ENCODE assay signal across 13 mouse cellular contexts in the genomic region with DNA sequence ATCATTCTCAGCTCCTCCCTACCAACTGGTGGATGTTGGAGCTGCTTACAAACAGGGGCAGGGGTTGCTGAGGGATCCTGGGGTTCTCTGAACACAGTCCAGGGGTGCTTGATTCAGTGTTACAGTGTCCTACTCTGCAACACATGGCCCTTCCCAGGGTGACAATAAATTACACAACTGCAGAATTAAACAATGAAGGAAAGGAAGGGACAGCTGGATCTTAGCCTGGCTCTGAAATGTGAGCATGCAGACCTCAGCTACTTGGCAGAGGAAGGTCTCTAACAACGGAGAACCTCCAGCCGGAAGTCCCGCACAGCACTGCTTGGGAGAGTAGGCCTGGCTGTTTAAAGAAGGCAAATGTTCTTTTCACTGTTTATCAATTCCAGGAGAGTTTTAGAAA. TPM values are rescaled to one million over a fixed set of nuclear protein-coding genes. Genes with fewer than 3 reads are reported as not detected.
DNase-seq lines count a peak whose midpoint lies in the region; ATAC-seq and TF ChIP-seq lines count a peak whose summit lies in the region.
"Had no signal": no experiment of that assay in that cellular context is flagged by ENCODE, and none has a peak within 500 bp of the region (broad histone marks: within the 10 kb centered on the region; RNA-seq: fewer than 3 reads in every experiment).

No protein-coding gene starts in this region.

- TF ChIP-seq CTCF in hindbrain, postnatal 0 days (IDR thresholded peaks at IDR 0.05; ENCODE audit: low read depth): no peak
- no peak for TF ChIP-seq CTCF in intestine, postnatal 0 days (IDR thresholded peaks at IDR 0.05; ENCODE audit: low read depth)

- H3K4me3 ChIP-seq in embryonic facial prominence, embryonic 14.5 days (ENCODE audit: low read depth, low read length): no peak overlapping the region
- H3K4me3 ChIP-seq in embryonic facial prominence, embryonic 10.5 days: no peak overlapping the region
- no peak overlapping the region for H3K4me3 ChIP-seq in hindbrain, postnatal 0 days (ENCODE audit: low read length)
- H3K4me3 ChIP-seq in hindbrain, embryonic 13.5 days: no peak overlapping the region
- H3K4me3 ChIP-seq in intestine, postnatal 0 days (ENCODE audit: low read depth, low read length): no peak overlapping the region
- no peak overlapping the region for H3K4me3 ChIP-seq in neural tube, embryonic 15.5 days (replicated peaks)
- H3K4me3 ChIP-seq: limb, embryonic 12.5 days; megakaryocyte, embryonic 14.5 days had no signal

- no peaks in the 10 kb centered on the region for H3K36me3 ChIP-seq in embryonic facial prominence, embryonic 14.5 days (ENCODE audit: control insufficient read depth, insufficient read depth, low read length)
- H3K36me3 ChIP-seq in embryonic facial prominence, embryonic 10.5 days (replicated peaks): no peaks in the 10 kb centered on the region
- no peaks in the 10 kb centered on the region for H3K36me3 ChIP-seq in hindbrain, postnatal 0 days (ENCODE audit: insufficient read depth, low read length)
- peaks cover 17% of the 10 kb centered on the region; the same call in 1 of the 2 replicates for H3K36me3 ChIP-seq in hindbrain, embryonic 13.5 days
- H3K36me3 ChIP-seq in intestine, postnatal 0 days (ENCODE audit: control insufficient read depth, insufficient read depth): no peaks in the 10 kb centered on the region
- H3K36me3 ChIP-seq in neural tube, embryonic 15.5 days: peaks cover 4% of the 10 kb centered on the region; the same call in 1 of the 2 replicates
- H3K36me3 ChIP-seq: limb, embryonic 12.5 days had no signal

- no peak overlapping the region for H3K9ac ChIP-seq in embryonic facial prominence, embryonic 14.5 days (ENCODE audit: low read depth, low read length)
- no peak overlapping the region for H3K9ac ChIP-seq in hindbrain, postnatal 0 days (replicated peaks; ENCODE audit: low read length)
- H3K9ac ChIP-seq in hindbrain, embryonic 13.5 days: no peak overlapping the region
- no peak overlapping the region for H3K9ac ChIP-seq in intestine, postnatal 0 days (ENCODE audit: low read depth, low read length)
- H3K9ac ChIP-seq in neural tube, embryonic 15.5 days (replicated peaks): no peak overlapping the region
- H3K9ac ChIP-seq: limb, embryonic 12.5 days had no signal

- no peaks in the 10 kb centered on the region for H3K9me3 ChIP-seq in embryonic facial prominence, embryonic 14.5 days (ENCODE audit: control insufficient read depth, low read length)
- no peaks in the 10 kb centered on the region for H3K9me3 ChIP-seq in embryonic facial prominence, embryonic 10.5 days
- no peaks in the 10 kb centered on the region for H3K9me3 ChIP-seq in hindbrain, postnatal 0 days (ENCODE audit: low read length)
- no peaks in the 10 kb centered on the region for H3K9me3 ChIP-seq in hindbrain, embryonic 13.5 days
- no peaks in the 10 kb centered on the region for H3K9me3 ChIP-seq in intestine, postnatal 0 days (ENCODE audit: control insufficient read depth)
- H3K9me3 ChIP-seq in neural tube, embryonic 15.5 days (replicated peaks): no peaks in the 10 kb centered on the region
- H3K9me3 ChIP-seq: limb, embryonic 12.5 days had no signal

- peak; percentile 46 for DNase-seq in embryonic facial prominence, embryonic 14.5 days (ENCODE audit: low spot score)
- no peak for DNase-seq in embryonic facial prominence, embryonic 10.5 days (ENCODE audit: low spot score)
- DNase-seq in hindbrain, postnatal 0 days (ENCODE audit: low spot score): no peak
- DNase-seq in cerebellum, postnatal 36 days: no peak
- DNase-seq: adrenal gland, postnatal 14 days had no signal

- 34% methylated on average over 3 of the region's 3 CpGs for WGBS in embryonic facial prominence, embryonic 14.5 days
- WGBS in embryonic facial prominence, embryonic 10.5 days: 89% methylated on average over 3 of the region's 3 CpGs
- 37% methylated on average over 3 of the region's 3 CpGs for WGBS in hindbrain, postnatal 0 days
- 63% methylated on average over 3 of the region's 3 CpGs for WGBS in hindbrain, embryonic 13.5 days
- 52% methylated on average over 3 of the region's 3 CpGs for WGBS in intestine, postnatal 0 days
- WGBS in neural tube, embryonic 15.5 days: 56% methylated on average over 3 of the region's 3 CpGs

- H3K27ac ChIP-seq in embryonic facial prominence, embryonic 14.5 days (replicated peaks; ENCODE audit: low read depth, low read length): no peak overlapping the region
- no peak overlapping the region for H3K27ac ChIP-seq in embryonic facial prominence, embryonic 10.5 days (replicated peaks)
- peak overlapping the region; percentile 45; the same call in 1 of the 2 replicates for H3K27ac ChIP-seq in hindbrain, postnatal 0 days
- H3K27ac ChIP-seq in hindbrain, embryonic 13.5 days: no peak overlapping the region
- peak overlapping the region; percentile 11; the same call in 1 of the 2 replicates for H3K27ac ChIP-seq in intestine, postnatal 0 days (ENCODE audit: low read depth, low read length)
- peak overlapping the region; percentile 56; the same call in 1 of the 2 replicates for H3K27ac ChIP-seq in neural tube, embryonic 15.5 days (replicated peaks)
- H3K27ac ChIP-seq: limb, embryonic 12.5 days had no signal

- peak; percentile 62; the same call in 1 of the 2 replicates for ATAC-seq in embryonic facial prominence, embryonic 14.5 days (ENCODE audit: low read depth)
- ATAC-seq in hindbrain, postnatal 0 days: no peak
- ATAC-seq in hindbrain, embryonic 13.5 days (ENCODE audit: low FRiP score): no peak
- no peak for ATAC-seq in intestine, postnatal 0 days
- peak; percentile 56 for ATAC-seq in neural tube, embryonic 15.5 days (ENCODE audit: low FRiP score)
- ATAC-seq in megakaryocyte progenitor cell, adult 5-6 weeks (replicated peaks; ENCODE audit: poor library complexity): no peak
- ATAC-seq: inflammation-experienced regulatory T-cells, adult 6 months had no signal

- no peaks in the 10 kb centered on the region for H3K27me3 ChIP-seq in embryonic facial prominence, embryonic 14.5 days (replicated peaks; ENCODE audit: control insufficient read depth, insufficient read depth, low read length)
- H3K27me3 ChIP-seq in embryonic facial prominence, embryonic 10.5 days (replicated peaks; ENCODE audit: low read depth, poor library complexity, severe bottlenecking): peaks cover 26% of the 10 kb centered on the region; the same call in 1 of the 2 replicates
- no peaks in the 10 kb centered on the region for H3K27me3 ChIP-seq in hindbrain, postnatal 0 days (ENCODE audit: insufficient read depth, low read length)
- H3K27me3 ChIP-seq in hindbrain, embryonic 13.5 days: no peaks in the 10 kb centered on the region
- H3K27me3 ChIP-seq in intestine, postnatal 0 days (replicated peaks; ENCODE audit: control insufficient read depth, insufficient read depth, low read length): no peaks in the 10 kb centered on the region
- H3K27me3 ChIP-seq in neural tube, embryonic 15.5 days (replicated peaks): no peaks in the 10 kb centered on the region
- H3K27me3 ChIP-seq: limb, embryonic 12.5 days; megakaryocyte, embryonic 14.5 days had no signal

- no peak overlapping the region for H3K4me2 ChIP-seq in embryonic facial prominence, embryonic 14.5 days (ENCODE audit: low read depth, low read length)
- H3K4me2 ChIP-seq in hindbrain, postnatal 0 days (ENCODE audit: low read depth, low read length): no peak overlapping the region
- H3K4me2 ChIP-seq in hindbrain, embryonic 13.5 days: no peak overlapping the region
- no peak overlapping the region for H3K4me2 ChIP-seq in intestine, postnatal 0 days (replicated peaks; ENCODE audit: low read depth)
- H3K4me2 ChIP-seq in neural tube, embryonic 15.5 days: no peak overlapping the region
- H3K4me2 ChIP-seq: limb, embryonic 12.5 days had no signal

- no peaks in the 10 kb centered on the region; the same call in 1 of the 2 replicates for H3K4me1 ChIP-seq in embryonic facial prominence, embryonic 14.5 days (ENCODE audit: control insufficient read depth, insufficient read depth, low read length)
- peaks cover 10% of the 10 kb centered on the region for H3K4me1 ChIP-seq in embryonic facial prominence, embryonic 10.5 days
- peaks cover 17% of the 10 kb centered on the region for H3K4me1 ChIP-seq in hindbrain, postnatal 0 days (ENCODE audit: insufficient read depth, low read length)
- peaks cover 58% of the 10 kb centered on the region for H3K4me1 ChIP-seq in hindbrain, embryonic 13.5 days (replicated peaks)
- no peaks in the 10 kb centered on the region for H3K4me1 ChIP-seq in intestine, postnatal 0 days (replicated peaks; ENCODE audit: control insufficient read depth, insufficient read depth, low read length)
- H3K4me1 ChIP-seq in neural tube, embryonic 15.5 days: peaks cover 57% of the 10 kb centered on the region
- H3K4me1 ChIP-seq: megakaryocyte, embryonic 14.5 days had no signal

RNA-seq across cellular contexts. Expression of gene Gnao1, which starts 20.9 kb away (rescaled TPM):
- 13.8 and 14.6 TPM in 2 replicates for polyA plus RNA-seq in embryonic facial prominence, embryonic 14.5 days (2014; fragmentation: Nextera tagmentation; extraction: Ambion mirVana)
- polyA plus RNA-seq in embryonic facial prominence, embryonic 10.5 days (2016; fragmentation: Nextera tagmentation; extraction: Ambion mirVana): 8.1 and 8.6 TPM in 2 replicates
- 291 and 301 TPM in 2 replicates for total RNA-seq in hindbrain, postnatal 0 days (2014; rRNA removed)
- 230 and 244 TPM in 2 replicates for polyA plus RNA-seq in hindbrain, postnatal 0 days (2015; fragmentation: Nextera tagmentation; extraction: Ambion mirVana)
- polyA plus RNA-seq in hindbrain, embryonic 13.5 days (2015; fragmentation: Nextera tagmentation; extraction: Ambion mirVana): 145 and 150 TPM in 2 replicates
- polyA plus RNA-seq in intestine, postnatal 0 days (2015; fragmentation: Nextera tagmentation; extraction: Ambion mirVana): 6.9 and 8.5 TPM in 2 replicates
- polyA plus RNA-seq in neural tube, embryonic 15.5 days (2015; fragmentation: Nextera tagmentation; extraction: Ambion mirVana): 203 and 251 TPM in 2 replicates
- total RNA-seq in megakaryocyte progenitor cell, adult 5-6 weeks (2015): not detected in 2 replicates
- not detected in 2 replicates for total RNA-seq in megakaryocyte progenitor cell, adult 5-6 weeks (2017)
- total RNA-seq: MEL had no signal

Comparison
In these comparisons a context has a peak if more than half of its experiments do, and no peak if none do; other contexts are left out.
1. H3K27ac ChIP-seq: peak in hindbrain, postnatal 0 days (single experiment), intestine, postnatal 0 days (single experiment) and neural tube, embryonic 15.5 days (single experiment); none in embryonic facial prominence, embryonic 14.5 days (single experiment), embryonic facial prominence, embryonic 10.5 days (single experiment) and hindbrain, embryonic 13.5 days (single experiment).
2. ATAC-seq: peak in embryonic facial prominence, embryonic 14.5 days (single experiment) and neural tube, embryonic 15.5 days (single experiment); none in hindbrain, postnatal 0 days (single experiment), hindbrain, embryonic 13.5 days (single experiment), intestine, postnatal 0 days (single experiment) and megakaryocyte progenitor cell, adult 5-6 weeks (single experiment).